In genomic region chr5:124930603-124931002, GRCm38 (mm10) we compare ENCODE assay signal across 13 mouse cellular contexts.
A peak's percentile ranks its signal among the peaks of the same experiment; 100 is the strongest.
DNase-seq lines count a peak whose midpoint lies in the region; ATAC-seq and TF ChIP-seq lines count a peak whose summit lies in the region.
"Had no signal": no experiment of that assay in that cellular context is flagged by ENCODE, and none has a peak within 500 bp of the region (broad histone marks: within the 10 kb centered on the region; RNA-seq: fewer than 3 reads in every experiment).

No protein-coding gene starts in this region.

- peak overlapping the region; percentile 43 for H3K27ac ChIP-seq in neural tube, embryonic 13.5 days (replicated peaks)
- no peak overlapping the region for H3K27ac ChIP-seq in neural tube, embryonic 15.5 days (replicated peaks)
- H3K27ac ChIP-seq in limb, embryonic 12.5 days, result peak overlapping the region; percentile 90
- H3K27ac ChIP-seq in midbrain, embryonic 16.5 days (ENCODE audit: low read length), result peak overlapping the region; percentile 34; the same call in 1 of the 2 replicates
- no peak overlapping the region for H3K27ac ChIP-seq in cerebellum, adult 2 months (ENCODE audit: insufficient read depth, low read length)
- H3K27ac ChIP-seq: kidney, postnatal 0 days; liver, embryonic 14.5 days; neural tube, embryonic 12.5 days had no signal

- no peaks in the 10 kb centered on the region for H3K27me3 ChIP-seq in neural tube, embryonic 13.5 days
- no peaks in the 10 kb centered on the region for H3K27me3 ChIP-seq in neural tube, embryonic 15.5 days (replicated peaks)
- H3K27me3 ChIP-seq in limb, embryonic 12.5 days, result no peaks in the 10 kb centered on the region
- no peaks in the 10 kb centered on the region for H3K27me3 ChIP-seq in midbrain, embryonic 16.5 days (ENCODE audit: control insufficient read depth, insufficient read depth, low read depth, low read length)
- H3K27me3 ChIP-seq in cerebellum, adult 2 months (ENCODE audit: control insufficient read depth, insufficient read depth, low read length), result no peaks in the 10 kb centered on the region
- H3K27me3 ChIP-seq: neural tube, embryonic 12.5 days had no signal

- ATAC-seq in neural tube, embryonic 13.5 days (ENCODE audit: low read depth), result no peak; the same call in 1 of the 2 replicates
- ATAC-seq in neural tube, embryonic 15.5 days (ENCODE audit: low FRiP score), result no peak
- peak; percentile 63 for ATAC-seq in limb, embryonic 12.5 days (ENCODE audit: insufficient number of reproducible peaks, insufficient read depth, low FRiP score, low TSS enrichment, low read depth)
- ATAC-seq in midbrain, embryonic 16.5 days, result no peak

- peaks cover 26% of the 10 kb centered on the region for H3K4me1 ChIP-seq in neural tube, embryonic 13.5 days (replicated peaks)
- peaks cover 21% of the 10 kb centered on the region for H3K4me1 ChIP-seq in neural tube, embryonic 15.5 days
- peaks cover 29% of the 10 kb centered on the region for H3K4me1 ChIP-seq in limb, embryonic 12.5 days (replicated peaks)
- peaks cover 12% of the 10 kb centered on the region for H3K4me1 ChIP-seq in midbrain, embryonic 16.5 days (ENCODE audit: control insufficient read depth, insufficient read depth, low read length)
- H3K4me1 ChIP-seq in cerebellum, adult 2 months (ENCODE audit: control insufficient read depth, insufficient read depth, low read length), result no peaks in the 10 kb centered on the region

- DNase-seq in forelimb bud, embryonic 11.5 days (ENCODE audit: low read depth, low spot score), result peak; percentile 41
- DNase-seq in cerebellum, adult 2 months, result no peak
- DNase-seq in liver, result no peak
- DNase-seq in gastrocnemius, adult 18-20 months (ENCODE audit: low spot score), result no peak
- DNase-seq: right cerebral cortex, postnatal 4 days had no signal

- H3K9ac ChIP-seq in neural tube, embryonic 13.5 days, result no peak overlapping the region
- no peak overlapping the region for H3K9ac ChIP-seq in neural tube, embryonic 15.5 days (replicated peaks)
- peak overlapping the region; percentile 24; the same call in 1 of the 2 replicates for H3K9ac ChIP-seq in limb, embryonic 12.5 days (replicated peaks)
- no peak overlapping the region; the same call in 1 of the 2 replicates for H3K9ac ChIP-seq in midbrain, embryonic 16.5 days (ENCODE audit: low read depth, low read length)
- H3K9ac ChIP-seq: liver, embryonic 14.5 days; neural tube, embryonic 12.5 days had no signal

- H3K36me3 ChIP-seq in neural tube, embryonic 13.5 days, result no peaks in the 10 kb centered on the region
- H3K36me3 ChIP-seq in neural tube, embryonic 15.5 days, result no peaks in the 10 kb centered on the region
- H3K36me3 ChIP-seq in limb, embryonic 12.5 days, result no peaks in the 10 kb centered on the region
- no peaks in the 10 kb centered on the region for H3K36me3 ChIP-seq in midbrain, embryonic 16.5 days (ENCODE audit: control insufficient read depth, insufficient read depth, low read length)
- H3K36me3 ChIP-seq: neural tube, embryonic 12.5 days had no signal

- TF ChIP-seq POLR2A in cerebellum, adult 2 months (IDR thresholded peaks at IDR 0.05; ENCODE audit: borderline replicate concordance, insufficient read depth, low read length), result no peak

- WGBS in neural tube, embryonic 13.5 days, result 28% methylated on average over 9 of the region's 9 CpGs
- WGBS in neural tube, embryonic 15.5 days, result 29% methylated on average over 9 of the region's 9 CpGs
- 35% methylated on average over 9 of the region's 9 CpGs for WGBS in limb, embryonic 12.5 days
- 16% methylated on average over 9 of the region's 9 CpGs for WGBS in midbrain, embryonic 16.5 days
- WGBS in cerebellum, adult 2 months, result 76% methylated on average over 9 of the region's 9 CpGs

- peaks cover 6% of the 10 kb centered on the region; the same call in 1 of the 2 replicates for H3K9me3 ChIP-seq in neural tube, embryonic 13.5 days
- no peaks in the 10 kb centered on the region for H3K9me3 ChIP-seq in neural tube, embryonic 15.5 days (replicated peaks)
- H3K9me3 ChIP-seq in limb, embryonic 12.5 days, result peaks cover 7% of the 10 kb centered on the region; the same call in 1 of the 2 replicates
- no peaks in the 10 kb centered on the region for H3K9me3 ChIP-seq in midbrain, embryonic 16.5 days (replicated peaks; ENCODE audit: control insufficient read depth, low read length, poor library complexity, severe bottlenecking)

- no peak overlapping the region for H3K4me3 ChIP-seq in neural tube, embryonic 13.5 days
- H3K4me3 ChIP-seq in neural tube, embryonic 15.5 days (replicated peaks), result no peak overlapping the region
- no peak overlapping the region for H3K4me3 ChIP-seq in limb, embryonic 12.5 days (replicated peaks)
- H3K4me3 ChIP-seq in midbrain, embryonic 16.5 days (ENCODE audit: low read depth, low read length), result no peak overlapping the region
- no peak overlapping the region for H3K4me3 ChIP-seq in cerebellum, adult 2 months (replicated peaks; ENCODE audit: insufficient read depth, low read depth, low read length)
- H3K4me3 ChIP-seq: erythroblast, embryonic 14.5 days; neural tube, embryonic 12.5 days had no signal

- H3K4me2 ChIP-seq in neural tube, embryonic 13.5 days, result no peak overlapping the region
- H3K4me2 ChIP-seq in neural tube, embryonic 15.5 days, result no peak overlapping the region
- 0 out of 2 replicates have a peak overlapping the region, but pooled peaks have one; percentile 1 for H3K4me2 ChIP-seq in limb, embryonic 12.5 days
- H3K4me2 ChIP-seq in midbrain, embryonic 16.5 days (ENCODE audit: low read length), result no peak overlapping the region
- H3K4me2 ChIP-seq: neural tube, embryonic 12.5 days had no signal

- TF ChIP-seq CTCF in cerebellum, adult 2 months (IDR thresholded peaks at IDR 0.05; ENCODE audit: borderline replicate concordance, insufficient read depth, low read depth, low read length), result no peak

Comparison
In these comparisons a context has a peak if more than half of its experiments do, and no peak if none do; other contexts are left out.
1. H3K27ac ChIP-seq: peak in neural tube, embryonic 13.5 days (single experiment), limb, embryonic 12.5 days (single experiment) and midbrain, embryonic 16.5 days (single experiment); none in neural tube, embryonic 15.5 days (single experiment) and cerebellum, adult 2 months (single experiment).